Mouse (Mus musculus): ENCODE results near the gene Serp1.
"Not testable (repeated sequence)": the region's sequence is repeated elsewhere in the genome, so short reads cannot be mapped to it uniquely, and the experiment has no call there.

Gene Serp1

GRCm38 (mm10) chr3:58508020-58508750 lies 17.5 kb downstream of the Serp1 start:
- no peak for DNase-seq (ENCODE audit: low spot score)

GRCm38 (mm10) chr3:58504676-58505075 lies 21.0 kb downstream of the Serp1 start:
- no peak for DNase-seq (ENCODE audit: low spot score)

- DNase-seq (ENCODE audit: low spot score) = no peak
Measured at GRCm38 (mm10) chr3:58503720-58504333, 21.9 kb downstream of the Serp1 start.

GRCm38 (mm10) chr3:58501961-58502360 lies 23.7 kb downstream of the Serp1 start:
- DNase-seq (ENCODE audit: low spot score) = no peak

GRCm38 (mm10) chr3:58493621-58494020 lies 32.1 kb downstream of the Serp1 start:
- no peak for DNase-seq (ENCODE audit: low spot score)

- peak; percentile 13 for DNase-seq (ENCODE audit: low spot score)
Measured at GRCm38 (mm10) chr3:58490787-58491186, 34.9 kb downstream of the Serp1 start.

- no peak for DNase-seq (ENCODE audit: low spot score)
Measured at GRCm38 (mm10) chr3:58487999-58488775, 37.5 kb downstream of the Serp1 start.

- DNase-seq (ENCODE audit: low spot score) = no peak
Measured at GRCm38 (mm10) chr3:58487121-58487520, 38.6 kb downstream of the Serp1 start.

GRCm38 (mm10) chr3:58485883-58486282 lies 39.8 kb downstream of the Serp1 start:
- no peak for DNase-seq (ENCODE audit: low spot score)

- DNase-seq (ENCODE audit: low spot score) = no peak
Measured at GRCm38 (mm10) chr3:58478755-58479455, 46.8 kb downstream of the Serp1 start.

- not testable (repeated sequence) for DNase-seq (ENCODE audit: low spot score)
Measured at GRCm38 (mm10) chr3:58475298-58475697, 50.4 kb downstream of the Serp1 start.

Data from ovary, postnatal 14 days (tissue).